Mouse (Mus musculus) heart, embryonic 12.5 days (tissue): ENCODE data around the gene Odf3. TPM values are rescaled to one million over a fixed set of nuclear protein-coding genes. Genes with fewer than 3 reads are reported as not detected.
"Not testable (repeated sequence)": the region's sequence is repeated elsewhere in the genome, so short reads cannot be mapped to it uniquely, and the experiment has no call there.

Experiments
- ATAC-seq: fragments of 200-750 bp; cut with Nextera tagmentation; 2 replicates; pipeline ENCODE4 v1.8.0; 2017; ENCODE audit warnings: moderate TSS enrichment, moderate library complexity; ENCODE audit not compliant: insufficient number of reproducible peaks, low FRiP score
- H3K27ac ChIP-seq: fragments of 300-500 bp; sonication (generic); 2 replicates; pipeline ENCODE4 v1.5.1; 2016; ENCODE audit warnings: mild to moderate bottlenecking, moderate library complexity; ENCODE audit not compliant: poor library complexity, severe bottlenecking
- H3K27me3 ChIP-seq: fragments of 300-500 bp; sonication (generic); replicated peaks from 2 replicates; pipeline ENCODE4 v1.6.1; 2016; ENCODE audit warnings: mild to moderate bottlenecking, moderate library complexity
- H3K36me3 ChIP-seq: fragments of 300-500 bp; sonication (generic); 2 replicates; pipeline ENCODE4 v1.6.1; 2016; ENCODE audit warnings: mild to moderate bottlenecking, moderate library complexity
- H3K4me1 ChIP-seq: fragments of 300-500 bp; sonication (generic); replicated peaks from 2 replicates; pipeline ENCODE4 v1.6.1; 2016; ENCODE audit warnings: mild to moderate bottlenecking
- H3K4me2 ChIP-seq: fragments of 300-500 bp; sonication (generic); 2 replicates; pipeline ENCODE4 v1.6.1; 2016; ENCODE audit warnings: mild to moderate bottlenecking, moderate library complexity
- H3K4me3 ChIP-seq: fragments of 300-500 bp; sonication (generic); 2 replicates; pipeline ENCODE4 v1.5.1; 2016; ENCODE audit warnings: mild to moderate bottlenecking
- H3K9ac ChIP-seq: fragments of 300-500 bp; sonication (generic); 2 replicates; pipeline ENCODE4 v1.6.1; 2016; ENCODE audit warnings: mild to moderate bottlenecking, moderate library complexity
- H3K9me3 ChIP-seq: fragments of 300-500 bp; sonication (generic); replicated peaks from 2 replicates; pipeline ENCODE4 v1.6.1; 2016; ENCODE audit warnings: mild to moderate bottlenecking, moderate library complexity
- WGBS: fragments of 180-500 bp; shearing (Covaris S2); methylation state at CpG from one replicate; pipeline ENCODE4 v1.1.7; 2016; 5-methylcytosine and 5-hydroxymethylcytosine counted together
- polyA plus RNA-seq: library from polyadenylated mRNA; unstranded; fragments of >200 nt; fragmentation: Nextera tagmentation; extraction: Ambion mirVana; gene quantifications from 2 replicates; pipeline ENCODE4 v1.2.1, GENCODE M21; 2016

The Odf3 gene
- polyA plus RNA-seq, 1 experiment from 2014 or later: not detected

GRCm38 (mm10) chr7:140890636-140891035 lies 43.0 kb downstream of the Odf3 start:
- H3K36me3 ChIP-seq: peaks cover 74% of the 10 kb centered on the region
- not testable (repeated sequence) for H3K27ac ChIP-seq, ATAC-seq, H3K27me3 ChIP-seq, H3K4me2 ChIP-seq, H3K4me1 ChIP-seq, H3K9me3 ChIP-seq, H3K9ac ChIP-seq, H3K4me3 ChIP-seq
- WGBS: 97% methylated on average over 16 of the region's 16 CpGs

- Histone ChIP-seq H3K4me1 (no peaks in the 10 kb centered on the region), H3K4me2 (no peak overlapping the region), H3K27me3 (no peaks in the 10 kb centered on the region), H3K27ac (no peak overlapping the region), H3K4me3 (no peak overlapping the region), H3K9me3 (no peaks in the 10 kb centered on the region), H3K36me3 (peaks cover 77% of the 10 kb centered on the region), H3K9ac (no peak overlapping the region)
- ATAC-seq: no peak
- 93% methylated on average over 7 of the region's 7 CpGs for WGBS
These were observed 46.4 kb downstream of the Odf3 start for GRCm38 (mm10) chr7:140894031-140894430.

GRCm38 (mm10) chr7:140894611-140895010 lies 47.0 kb downstream of the Odf3 start:
- ATAC-seq: no peak
- Histone ChIP-seq H3K27me3 (no peaks in the 10 kb centered on the region), H3K36me3 (peaks cover 75% of the 10 kb centered on the region), H3K27ac (no peak overlapping the region), H3K4me1 (peaks cover 5% of the 10 kb centered on the region; the same call in 1 of the 2 replicates), H3K9me3 (no peaks in the 10 kb centered on the region), H3K4me2 (no peak overlapping the region), H3K9ac (no peak overlapping the region), H3K4me3 (no peak overlapping the region)
- WGBS: 94% methylated on average over 3 of the region's 3 CpGs

- WGBS: 88% methylated on average over 7 of the region's 7 CpGs
- no peak overlapping the region for H3K4me3 ChIP-seq
- no peak overlapping the region for H3K9ac ChIP-seq
- H3K36me3 ChIP-seq: peaks cover 55% of the 10 kb centered on the region
- ATAC-seq: no peak
- H3K9me3 ChIP-seq: no peaks in the 10 kb centered on the region
- peaks cover 20% of the 10 kb centered on the region for H3K4me1 ChIP-seq
- no peak overlapping the region for H3K27ac ChIP-seq
- no peak overlapping the region for H3K4me2 ChIP-seq
- no peaks in the 10 kb centered on the region for H3K27me3 ChIP-seq
These were observed 50.3 kb downstream of the Odf3 start for GRCm38 (mm10) chr7:140897863-140898262.

GRCm38 (mm10) chr7:140899121-140899520 lies 51.5 kb downstream of the Odf3 start:
- 0 out of 2 replicates have a peak, but pooled peaks cover 1% of the 10 kb centered on the region for H3K27me3 ChIP-seq
- WGBS: 67% methylated on average over 3 of the region's 3 CpGs
- H3K4me2 ChIP-seq: no peak overlapping the region
- H3K27ac ChIP-seq: 0 out of 2 replicates have a peak overlapping the region, but pooled peaks have one; percentile 9
- peaks cover 45% of the 10 kb centered on the region for H3K36me3 ChIP-seq
- H3K9ac ChIP-seq: no peak overlapping the region
- H3K4me1 ChIP-seq: peaks cover 20% of the 10 kb centered on the region
- no peak for ATAC-seq
- no peak overlapping the region for H3K4me3 ChIP-seq
- H3K9me3 ChIP-seq: no peaks in the 10 kb centered on the region

GRCm38 (mm10) chr7:140900220-140900619 lies 52.6 kb downstream of the Odf3 start, which contains the start of gene Cox8b:
TSS of gene Cox8b (minus strand) at chr7:140900446.
- Histone ChIP-seq H3K4me3 (peak within 1 kb of the TSS; percentile 20), H3K4me2 (peak within 1 kb of the TSS; percentile 57), H3K36me3 (peaks cover 36% of the 10 kb centered on the region), H3K9ac (peak within 1 kb of the TSS; percentile 52), H3K27ac (peak within 1 kb of the TSS; percentile 71), H3K4me1 (peaks cover 20% of the 10 kb centered on the region), H3K27me3 (0 out of 2 replicates have a peak, but pooled peaks cover 4% of the 10 kb centered on the region), H3K9me3 (no peaks in the 10 kb centered on the region)
- 52% methylated on average over 10 of the region's 10 CpGs for whole genome bisulfite sequencing
- no peak for ATAC-seq

Other genes starting within 250 kb of the Odf3 start
- 0.03 TPM in 1 of 2 replicates, not detected in the other for gene Olfr46, start 246.5 kb upstream of the Odf3 start, polyA plus RNA-seq
- not detected in 2 replicates for gene Olfr61, start 218.8 kb upstream of the Odf3 start, polyA plus RNA-seq
- not detected in 2 replicates for gene Olfr53, start 201.4 kb upstream of the Odf3 start, polyA plus RNA-seq
- not detected in 2 replicates for gene Olfr539, start 187.9 kb upstream of the Odf3 start, polyA plus RNA-seq
- not detected in 2 replicates for gene Olfr45, start 165.9 kb upstream of the Odf3 start, polyA plus RNA-seq
- not detected in 2 replicates for gene Olfr541, start 150.5 kb upstream of the Odf3 start, polyA plus RNA-seq
- not detected in 2 replicates for gene Cyp2e1, start 84.1 kb upstream of the Odf3 start, polyA plus RNA-seq
- 0.13 and 0.31 TPM in 2 replicates for gene Syce1, start 60.0 kb upstream of the Odf3 start, polyA plus RNA-seq
- gene Zfp941, start 25.6 kb upstream of the Odf3 start, polyA plus RNA-seq: 0.95 and 0.96 TPM in 2 replicates
- gene Urah, start 12.8 kb upstream of the Odf3 start, polyA plus RNA-seq: 0.55 TPM in 1 of 2 replicates, not detected in the other
- not detected in 2 replicates for gene Scgb1c1, start 2.3 kb upstream of the Odf3 start, polyA plus RNA-seq
- gene Gm45785, start 8.5 kb downstream of the Odf3 start, polyA plus RNA-seq: not detected in 2 replicates
- 42.7 and 48.0 TPM in 2 replicates for gene Ric8a, start 9.2 kb downstream of the Odf3 start, polyA plus RNA-seq
- 27.7 and 29.3 TPM in 2 replicates for gene Bet1l, start 9.8 kb downstream of the Odf3 start, polyA plus RNA-seq
- 187 and 188 TPM in 2 replicates for gene Psmd13, start 34.2 kb downstream of the Odf3 start, polyA plus RNA-seq
- gene Sirt3, start 34.5 kb downstream of the Odf3 start, polyA plus RNA-seq: 40.9 and 41.6 TPM in 2 replicates
- 93.0 and 102 TPM in 2 replicates for gene Cox8b, start 52.6 kb downstream of the Odf3 start, polyA plus RNA-seq
- 0.23 TPM in 1 of 2 replicates, not detected in the other for gene Nlrp6, start 73.1 kb downstream of the Odf3 start, polyA plus RNA-seq
- gene Pgghg, start 93.6 kb downstream of the Odf3 start, polyA plus RNA-seq: 13.7 and 13.9 TPM in 2 replicates
- gene Ifitm5, start 102.5 kb downstream of the Odf3 start, polyA plus RNA-seq: 1.8 and 2.0 TPM in 2 replicates
- gene Gm45717, start 108.1 kb downstream of the Odf3 start, polyA plus RNA-seq: not detected in 2 replicates
- 442 and 446 TPM in 2 replicates for gene Ifitm2, start 108.2 kb downstream of the Odf3 start, polyA plus RNA-seq
- 3.0 and 3.1 TPM in 2 replicates for gene Ifitm1, start 119.4 kb downstream of the Odf3 start, polyA plus RNA-seq
- gene Ifitm3, start 163.0 kb downstream of the Odf3 start, polyA plus RNA-seq: 41.8 and 41.9 TPM in 2 replicates
- gene Ifitm6, start 170.1 kb downstream of the Odf3 start, polyA plus RNA-seq: not detected in 2 replicates
- not detected in 2 replicates for gene Gm17387, start 181.3 kb downstream of the Odf3 start, polyA plus RNA-seq
- gene B4galnt4, start 213.3 kb downstream of the Odf3 start, polyA plus RNA-seq: 2.0 and 2.5 TPM in 2 replicates
- gene Pkp3, start 230.4 kb downstream of the Odf3 start, polyA plus RNA-seq: 0.41 and 0.50 TPM in 2 replicates